Mouse (Mus musculus) MEL (cell line): ENCODE data around the gene Pip5k1c. TPM values are rescaled to one million over a fixed set of nuclear protein-coding genes. Genes with fewer than 3 reads are reported as not detected.

Experiments used
- DNase-seq: peaks from one replicate; pipeline ENCODE4 v3.0.0; 2011; ENCODE audit warnings: low read depth, low spot score
- H3K27ac ChIP-seq: 2 replicates; pipeline ENCODE4 v1.5.1; 2012; ENCODE audit warnings: low read depth, mild to moderate bottlenecking, control low read depth, low read length, moderate library complexity; ENCODE audit not compliant: control insufficient read depth
- H3K27me3 ChIP-seq, 2 experiments: fragments of 150-350 bp in 1 of 2; sonication (generic) in 1 of 2; 2 replicates each; pipeline ENCODE4 v1.6.1; 2012; ENCODE audit warnings: low read length in 2 of 2, mild to moderate bottlenecking in 2 of 2, improper control_type of control experiment in 1 of 2, moderate library complexity in 1 of 2; ENCODE audit not compliant: insufficient read depth in 2 of 2, control insufficient read depth in 1 of 2
- H3K36me3 ChIP-seq, 2 experiments: 2 replicates each; pipeline ENCODE4 v1.6.1; 2012 to 2014; ENCODE audit warnings: low read length in 2 of 2, improper control_type of control experiment in 1 of 2, inconsistent platforms in 1 of 2, mild to moderate bottlenecking in 1 of 2; ENCODE audit not compliant: insufficient read depth in 2 of 2, control insufficient read depth in 1 of 2
- H3K4me1 ChIP-seq, 2 experiments: fragments of 150-350 bp in 1 of 2; sonication (generic) in 1 of 2; 2 replicates each; pipeline ENCODE4 v1.6.1; 2012; ENCODE audit warnings: low read length in 2 of 2, improper control_type of control experiment in 1 of 2, mild to moderate bottlenecking in 1 of 2; ENCODE audit not compliant: insufficient read depth in 2 of 2, control insufficient read depth in 1 of 2
- H3K4me3 ChIP-seq, 2 experiments: fragments of 150-350 bp in 1 of 2; sonication (generic) in 1 of 2; 2 replicates each; pipeline ENCODE4 v1.5.1; 2012; ENCODE audit warnings: low read depth in 2 of 2, low read length in 2 of 2, mild to moderate bottlenecking in 2 of 2, moderate library complexity in 2 of 2, control low read depth in 1 of 2, improper control_type of control experiment in 1 of 2; ENCODE audit not compliant: control insufficient read depth in 1 of 2, insufficient read depth in 1 of 2
- H3K79me2 ChIP-seq: 2 replicates; pipeline ENCODE4 v1.6.1; 2012; ENCODE audit warnings: mild to moderate bottlenecking, low read length, moderate library complexity; ENCODE audit not compliant: control insufficient read depth, poor library complexity, insufficient read depth
- H3K9ac ChIP-seq: 2 replicates; pipeline ENCODE4 v1.6.1; 2012; ENCODE audit warnings: low read depth, mild to moderate bottlenecking, control low read depth, low read length, moderate library complexity; ENCODE audit not compliant: control insufficient read depth, poor library complexity, severe bottlenecking
- H3K9me3 ChIP-seq: fragments of 150-350 bp; sonication (generic); replicated peaks from 2 replicates; pipeline ENCODE4 v1.6.1; 2012; ENCODE audit warnings: mild to moderate bottlenecking, low read length, improper control_type of control experiment, moderate library complexity; ENCODE audit not compliant: insufficient read depth
- CHD1 ChIP-seq: IDR thresholded peaks from 2 replicates; pipeline ENCODE4 v1.6.1; 2012; ENCODE audit warnings: low read depth, mild to moderate bottlenecking, inconsistent platforms, low read length, improper control_type of control experiment
- CHD2 ChIP-seq: IDR thresholded peaks from 2 replicates; pipeline ENCODE4 v1.6.1; 2011; ENCODE audit warnings: low read length, improper control_type of control experiment
- E2F4 ChIP-seq: IDR thresholded peaks from 2 replicates; pipeline ENCODE4 v1.6.1; 2011; ENCODE audit warnings: low read depth, low read length, improper control_type of control experiment, borderline replicate concordance
- ELF1 ChIP-seq: IDR thresholded peaks from 2 replicates; pipeline ENCODE4 v1.6.1; 2014; ENCODE audit warnings: low read depth, mild to moderate bottlenecking, inconsistent platforms, low read length, improper control_type of control experiment, moderate library complexity
- EP300 ChIP-seq, 2 experiments: IDR thresholded peaks; 2 replicates each; pipeline ENCODE4 v1.6.1; 2011; ENCODE audit warnings: improper control_type of control experiment in 2 of 2, low read length in 2 of 2, low read depth in 1 of 2, mild to moderate bottlenecking in 1 of 2
- ETS1 ChIP-seq: IDR thresholded peaks from 2 replicates; pipeline ENCODE4 v1.6.1; 2012; ENCODE audit warnings: low read depth, mild to moderate bottlenecking, inconsistent platforms, low read length, improper control_type of control experiment, moderate library complexity
- GABPA ChIP-seq: IDR thresholded peaks from 2 replicates; pipeline ENCODE4 v1.6.1; 2012; ENCODE audit warnings: low read depth, mild to moderate bottlenecking, inconsistent platforms, low read length, improper control_type of control experiment, moderate library complexity
- GATA1 ChIP-seq: IDR thresholded peaks from 2 replicates; pipeline ENCODE4 v1.6.1; 2011; ENCODE audit warnings: low read depth, low read length, improper control_type of control experiment
- HCFC1 ChIP-seq: IDR thresholded peaks from 2 replicates; pipeline ENCODE4 v1.6.1; 2012; ENCODE audit warnings: low read depth, mild to moderate bottlenecking, inconsistent platforms, low read length, improper control_type of control experiment, moderate library complexity
- JUND ChIP-seq: IDR thresholded peaks from 2 replicates; pipeline ENCODE4 v1.6.1; 2011; ENCODE audit warnings: low read depth, mild to moderate bottlenecking, improper control_type of control experiment, low read length
- KAT2A ChIP-seq: conservative IDR thresholded peaks from 2 replicates; pipeline ENCODE4 v1.6.1; 2012; ENCODE audit warnings: low read depth, low read length, improper control_type of control experiment, inconsistent platforms
- MAFK ChIP-seq: IDR thresholded peaks from 2 replicates; pipeline ENCODE4 v1.6.1; 2011; ENCODE audit warnings: low read depth, mild to moderate bottlenecking, low read length, improper control_type of control experiment, borderline replicate concordance
- MAX ChIP-seq: IDR thresholded peaks from 2 replicates; pipeline ENCODE4 v1.6.1; 2011; ENCODE audit warnings: low read length, improper control_type of control experiment
- MAZ ChIP-seq: IDR thresholded peaks from 2 replicates; pipeline ENCODE4 v1.6.1; 2012; ENCODE audit warnings: low read depth, mild to moderate bottlenecking, inconsistent platforms, low read length, improper control_type of control experiment
- MEF2A ChIP-seq: IDR thresholded peaks from 2 replicates; pipeline ENCODE4 v1.6.1; 2014; ENCODE audit warnings: low read depth, mild to moderate bottlenecking, inconsistent platforms, low read length, improper control_type of control experiment; ENCODE audit not compliant: poor library complexity, insufficient replicate concordance, severe bottlenecking; ENCODE audit errors: extremely low read depth
- MXI1 ChIP-seq: IDR thresholded peaks from 2 replicates; pipeline ENCODE4 v1.6.1; 2011; ENCODE audit warnings: mild to moderate bottlenecking, low read depth, low read length, improper control_type of control experiment
- MYB ChIP-seq: IDR thresholded peaks from 2 replicates; pipeline ENCODE4 v1.6.1; 2011; ENCODE audit warnings: mild to moderate bottlenecking, low read depth, low read length, improper control_type of control experiment
- MYC ChIP-seq: IDR thresholded peaks from 2 replicates; pipeline ENCODE4 v1.6.1; 2011; ENCODE audit warnings: low read depth, mild to moderate bottlenecking, low read length, improper control_type of control experiment, moderate library complexity
- NELFE ChIP-seq: IDR thresholded peaks from 2 replicates; pipeline ENCODE4 v1.6.1; 2011; ENCODE audit warnings: low read depth, low read length, improper control_type of control experiment
- NRF1 ChIP-seq: IDR thresholded peaks from 2 replicates; pipeline ENCODE4 v1.6.1; 2014; ENCODE audit warnings: low read depth, mild to moderate bottlenecking, inconsistent platforms, low read length, improper control_type of control experiment, moderate library complexity; ENCODE audit not compliant: poor library complexity, insufficient read depth, severe bottlenecking
- POLR2AphosphoS2 ChIP-seq: IDR thresholded peaks from 2 replicates; pipeline ENCODE4 v1.6.1; 2011; ENCODE audit warnings: low read length, improper control_type of control experiment
- POLR2AphosphoS5 ChIP-seq: IDR thresholded peaks from 2 replicates; pipeline ENCODE4 v1.6.1; 2012; ENCODE audit warnings: low read depth, borderline replicate concordance, mild to moderate bottlenecking, inconsistent platforms, low read length, moderate library complexity, mixed read lengths
- RAD21 ChIP-seq: IDR thresholded peaks from 2 replicates; pipeline ENCODE4 v1.6.1; 2011; ENCODE audit warnings: mild to moderate bottlenecking, low read depth, low read length, improper control_type of control experiment
- RCOR1 ChIP-seq: IDR thresholded peaks from 2 replicates; pipeline ENCODE4 v1.6.1; 2012; ENCODE audit warnings: low read depth, mild to moderate bottlenecking, inconsistent platforms, low read length, improper control_type of control experiment
- SIN3A ChIP-seq: IDR thresholded peaks from 2 replicates; pipeline ENCODE4 v1.6.1; 2012; ENCODE audit warnings: low read length, improper control_type of control experiment, inconsistent platforms
- SMC3 ChIP-seq: IDR thresholded peaks from 2 replicates; pipeline ENCODE4 v1.6.1; 2011; ENCODE audit warnings: low read depth, low read length, improper control_type of control experiment
- TAL1 ChIP-seq: IDR thresholded peaks from 2 replicates; pipeline ENCODE4 v1.6.1; 2012; ENCODE audit warnings: mild to moderate bottlenecking, inconsistent platforms, low read length, moderate library complexity, mixed read lengths
- TBP ChIP-seq: IDR thresholded peaks from 2 replicates; pipeline ENCODE4 v1.8.0; 2011; ENCODE audit warnings: low read depth, low read length, improper control_type of control experiment
- UBTF ChIP-seq: IDR thresholded peaks from 2 replicates; pipeline ENCODE4 v1.6.1; 2012; ENCODE audit warnings: low read depth, mild to moderate bottlenecking, inconsistent platforms, low read length, improper control_type of control experiment, moderate library complexity, borderline replicate concordance; ENCODE audit not compliant: insufficient read depth
- USF1 ChIP-seq: IDR thresholded peaks from 2 replicates; pipeline ENCODE4 v1.6.1; 2014; ENCODE audit warnings: low read depth, mild to moderate bottlenecking, inconsistent platforms, low read length, improper control_type of control experiment, moderate library complexity
- USF2 ChIP-seq, 2 experiments: IDR thresholded peaks; 2 replicates each; pipeline ENCODE4 v1.6.1; 2011 to 2012; ENCODE audit warnings: improper control_type of control experiment in 2 of 2, low read length in 2 of 2, borderline replicate concordance in 1 of 2, inconsistent platforms in 1 of 2, low read depth in 1 of 2, mild to moderate bottlenecking in 1 of 2; ENCODE audit not compliant: insufficient read depth in 1 of 2
- ZC3H11A ChIP-seq: IDR thresholded peaks from 2 replicates; pipeline ENCODE4 v1.6.1; 2012; ENCODE audit warnings: low read depth, mild to moderate bottlenecking, inconsistent platforms, low read length, improper control_type of control experiment
- ZKSCAN1 ChIP-seq: IDR thresholded peaks from 2 replicates; pipeline ENCODE4 v1.6.1; 2012; ENCODE audit warnings: low read depth, mild to moderate bottlenecking, inconsistent platforms, low read length, improper control_type of control experiment, moderate library complexity
- ZMIZ1 ChIP-seq: IDR thresholded peaks from 2 replicates; pipeline ENCODE4 v1.6.1; 2012; ENCODE audit warnings: low read depth, mild to moderate bottlenecking, inconsistent platforms, low read length, improper control_type of control experiment, moderate library complexity
- ZNF384 ChIP-seq: IDR thresholded peaks from 2 replicates; pipeline ENCODE4 v1.6.1; 2012; ENCODE audit warnings: low read depth, mild to moderate bottlenecking, inconsistent platforms, low read length, improper control_type of control experiment
- polyA plus RNA-seq, 2 experiments: library from polyadenylated mRNA; stranded (reverse) in 1 of 2; unstranded in 1 of 2; fragments of >175 nt in 1 of 2; fragments of >200 nt in 1 of 2; gene quantifications; 2 replicates each; pipeline versions ENCODE4 v1.2.1 to v1.2.4; 2012; ENCODE audit warnings: low replicate concordance in 2 of 2, low read depth in 1 of 2; ENCODE audit not compliant: insufficient read length in 2 of 2, insufficient read depth in 1 of 2, missing spikeins in 1 of 2
- total RNA-seq: library from RNA; depleted of rRNA; stranded (reverse); fragments of 300-350 nt; gene quantifications from 2 replicates; pipeline ENCODE4 v1.2.3, GENCODE M21; 2012

Pip5k1c gene
- total and polyA plus RNA-seq, 3 experiments = 14.4 to 40.5 TPM; not detected in 1

DNA sequence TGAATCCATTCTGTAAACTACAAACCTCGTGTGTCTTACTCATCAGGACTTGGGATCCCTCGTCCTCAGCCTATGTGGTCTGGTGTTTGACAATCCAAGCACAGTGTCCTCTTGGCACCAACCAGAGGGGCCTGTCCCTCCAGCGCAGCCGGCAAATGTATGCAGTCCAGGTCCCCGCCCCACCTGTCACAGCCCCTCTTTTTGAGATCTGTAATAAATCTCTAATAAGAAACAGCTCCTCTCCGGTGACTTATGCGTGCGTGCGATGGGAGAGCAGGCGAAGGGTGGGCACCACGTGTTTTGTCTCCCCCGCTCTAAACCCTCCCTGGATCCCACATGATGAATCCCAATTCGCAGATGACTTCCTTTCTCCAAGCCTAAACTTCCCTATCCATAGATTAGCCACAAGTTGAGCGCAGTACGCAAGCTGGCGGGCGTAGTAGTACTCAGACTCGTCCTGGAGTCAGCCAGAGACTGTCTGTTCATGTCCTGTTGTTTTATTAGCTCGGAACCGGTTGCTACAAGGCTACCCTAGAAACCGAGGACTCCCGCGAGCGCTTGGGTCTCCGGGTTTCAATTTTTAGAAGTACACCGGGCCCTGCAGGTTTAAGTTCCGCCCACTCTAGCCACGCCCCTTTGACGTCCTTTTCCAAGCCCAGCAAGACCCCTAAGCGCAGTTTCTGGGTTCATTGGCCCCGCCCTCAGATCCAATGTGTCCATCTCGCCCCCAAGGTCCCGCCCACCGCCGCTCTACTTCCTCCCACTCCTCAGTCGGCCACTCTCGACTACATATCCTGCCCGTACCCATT is 27.2 kb downstream of the Pip5k1c start:
- H3K79me2 ChIP-seq = peaks cover 20% of the 10 kb centered on the region
- H3K4me3 ChIP-seq = peak overlapping the region; percentile 61 to 85
- peak overlapping the region; percentile 81 for H3K27ac ChIP-seq
- H3K36me3 ChIP-seq = peaks cover 2 to 6% of the 10 kb centered on the region in 2 experiments; a peak in 2 of 4 replicates
- peaks cover 0 to 12% of the 10 kb centered on the region in 2 experiments; a peak in 3 of 4 replicates for H3K4me1 ChIP-seq
- no peaks in the 10 kb centered on the region for H3K9me3 ChIP-seq
- peak; percentile 100 for DNase-seq
- no peaks in the 10 kb centered on the region for H3K27me3 ChIP-seq
- H3K9ac ChIP-seq = peak overlapping the region; percentile 71
- TF ChIP-seq NELFE = peak; percentile 76
- no peak for TF ChIP-seq GABPA
- no peak for TF ChIP-seq HCFC1
- peak; percentile 76 for TF ChIP-seq POLR2AphosphoS2
- TF ChIP-seq SMC3 = peak; percentile 15; the same call in 1 of the 2 replicates
- peak; percentile 94 for TF ChIP-seq MXI1
- no peak for TF ChIP-seq JUND
- TF ChIP-seq ZC3H11A = no peak
- no peak for TF ChIP-seq UBTF
- TF ChIP-seq MAX = peak; percentile 83
- TF ChIP-seq SIN3A = peak; percentile 64
- TF ChIP-seq ZMIZ1 = no peak; the same call in 1 of the 2 replicates
- TF ChIP-seq CHD2 = peak; percentile 25; the same call in 1 of the 2 replicates
- no peak for TF ChIP-seq ZNF384
- no peak for TF ChIP-seq MAFK
- TF ChIP-seq MEF2A = no peak
- TF ChIP-seq USF2 (IDR thresholded peaks at IDR 0.05; ENCODE audit: borderline replicate concordance in 1 of 2, insufficient read depth in 1 of 2, low read depth in 1 of 2, low read length in 2 of 2) = no peak
- no peak for TF ChIP-seq RAD21
- TF ChIP-seq GATA1 = no peak
- TF ChIP-seq TAL1 = no peak
- TF ChIP-seq CHD1 = no peak
- no peak for TF ChIP-seq MAZ
- no peak for TF ChIP-seq POLR2AphosphoS5
- TF ChIP-seq TBP = peak; percentile 60; the same call in 1 of the 2 replicates
- 0 out of 2 replicates have a peak, but pooled peaks have one; percentile 37 for TF ChIP-seq E2F4
- TF ChIP-seq NRF1 = no peak
- 0 out of 2 replicates have a peak, but pooled peaks have one; percentile 26 for TF ChIP-seq RCOR1
- no peak for TF ChIP-seq ZKSCAN1
- TF ChIP-seq ELF1 = peak; percentile 15; the same call in 1 of the 2 replicates
- no peak for TF ChIP-seq EP300 (IDR thresholded peaks at IDR 0.05; ENCODE audit: low read depth in 1 of 2, low read length in 2 of 2)
- no peak for TF ChIP-seq USF1
- peak; percentile 87 for TF ChIP-seq MYC
- no peak for TF ChIP-seq ETS1
- TF ChIP-seq KAT2A = no peak; the same call in 1 of the 2 replicates
- TF ChIP-seq MYB = no peak
